Mouse (Mus musculus): ENCODE measurements around the gene Psmd8.
A peak's percentile ranks its signal among the peaks of the same experiment; 100 is the strongest.
"Not testable (repeated sequence)": the region's sequence is repeated elsewhere in the genome, so short reads cannot be mapped to it uniquely, and the experiment has no call there.

The Psmd8 gene

DNA sequence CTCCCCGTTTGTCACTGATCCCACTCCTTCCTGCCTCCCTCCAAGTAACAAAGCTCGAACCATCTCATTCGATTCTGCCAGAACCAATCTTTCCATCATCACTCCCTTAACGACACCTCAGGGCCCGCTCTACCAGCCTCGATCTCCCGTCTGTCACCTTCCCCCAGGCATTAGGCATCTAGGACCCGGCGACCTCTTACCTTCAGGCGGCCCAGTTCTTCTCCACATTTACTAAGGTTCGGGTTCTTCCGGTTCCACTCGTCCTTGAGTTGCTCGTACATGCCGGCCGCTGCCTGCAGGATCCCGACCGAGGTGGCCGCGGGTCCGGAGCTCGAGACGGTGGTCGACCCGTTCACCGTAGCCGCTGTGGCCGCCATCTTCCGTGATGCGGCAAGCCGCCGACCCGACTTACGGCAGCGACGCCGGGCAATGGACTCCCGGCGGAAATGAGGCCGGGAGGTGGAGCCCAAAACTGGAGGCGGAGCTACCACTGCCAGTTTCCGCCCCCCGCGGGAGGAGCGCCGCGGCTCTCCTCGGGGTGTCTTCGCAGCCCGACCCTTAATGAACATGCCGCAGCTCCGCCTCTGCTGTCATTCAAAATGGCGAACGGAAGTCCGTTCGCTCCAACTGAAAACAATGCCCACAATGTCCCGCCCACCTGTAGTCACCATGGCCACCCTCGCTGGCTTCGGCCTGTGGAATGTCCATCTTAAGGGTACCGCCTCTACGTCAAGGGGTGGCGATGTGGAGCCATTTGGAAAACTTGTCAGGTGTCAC lies at the start of gene Psmd8:
Psmd8 (minus strand) TSS at position 625 of the 777 bp plus-strand sequence.
- DNase-seq (ENCODE audit: low spot score in 2 of 2), result peak; percentile 94 to 95

DNA sequence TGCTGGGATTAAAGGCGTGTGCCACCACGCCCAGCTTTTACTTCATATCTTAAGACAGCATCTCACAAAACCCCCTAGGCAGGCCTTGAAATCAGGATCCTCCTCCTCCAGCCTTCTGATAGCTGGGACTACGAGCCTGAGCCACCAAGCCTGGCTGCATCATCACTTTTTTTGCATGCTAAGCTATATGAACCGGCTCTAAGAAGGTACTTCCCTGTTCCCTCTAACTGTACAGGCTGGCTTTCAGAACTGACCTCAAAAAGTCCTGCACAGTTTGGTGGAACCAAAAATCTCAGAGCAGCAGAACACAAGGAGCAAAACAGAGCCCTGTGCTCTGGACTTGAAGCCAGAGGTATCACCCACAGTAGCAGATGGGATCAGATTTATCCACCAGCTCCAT lies 47.7 kb upstream of the Psmd8 start:
- DNase-seq (ENCODE audit: low spot score in 2 of 2), result no peak

DNA sequence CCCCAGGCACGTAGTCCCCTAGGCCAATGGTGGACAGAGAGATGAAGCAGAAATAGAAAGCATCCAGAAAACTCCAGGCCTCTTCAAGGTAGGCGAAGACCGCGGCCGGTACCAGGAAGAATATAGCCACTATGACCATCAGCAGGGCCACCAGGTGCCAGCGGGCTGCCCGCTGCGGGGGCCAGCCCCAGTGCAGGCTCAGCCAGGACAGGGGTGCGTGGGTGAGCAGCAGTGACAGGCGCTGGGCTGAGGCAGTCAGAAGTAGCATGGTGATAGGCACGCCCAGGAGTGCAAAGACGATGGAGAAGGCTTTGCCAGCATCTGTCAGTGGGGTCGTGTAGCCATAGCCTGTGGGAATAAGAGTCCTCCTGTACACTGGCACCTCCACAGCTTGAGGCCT lies 45.0 kb upstream of the Psmd8 start:
- no peak for DNase-seq (ENCODE audit: low spot score in 2 of 2)

DNA sequence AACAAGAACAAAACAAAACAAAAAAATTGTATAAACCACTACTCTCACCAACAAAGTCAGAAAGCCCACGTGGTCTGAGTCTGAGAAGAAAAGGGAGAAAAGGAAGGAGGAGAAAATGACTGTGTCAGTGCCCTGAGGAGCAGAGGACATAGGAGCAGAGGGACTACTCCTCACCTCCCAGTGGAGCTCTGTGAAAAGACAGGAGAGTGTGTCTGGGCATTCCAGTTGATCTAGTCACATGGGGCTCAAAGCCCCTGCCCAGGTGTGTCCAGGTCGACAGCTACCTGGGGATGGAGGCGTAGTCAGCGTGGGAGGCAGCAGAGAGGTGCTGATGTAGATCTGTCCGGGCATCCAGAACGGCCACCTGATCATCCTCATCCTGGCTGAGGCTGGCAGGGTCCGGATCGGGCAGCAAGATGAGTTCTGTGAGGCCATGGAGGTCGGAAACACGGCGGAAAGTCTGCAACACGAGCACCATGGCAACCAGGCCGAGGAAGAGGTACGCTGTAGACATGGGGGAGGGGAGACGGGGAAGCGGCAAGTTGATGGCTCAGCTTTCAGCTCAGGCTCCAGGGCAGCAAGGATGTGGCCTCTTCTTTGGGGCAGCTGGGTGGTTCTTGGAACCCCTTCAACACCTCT lies 44.4 kb upstream of the Psmd8 start:
- DNase-seq (ENCODE audit: low spot score in 2 of 2), result no peak

DNA sequence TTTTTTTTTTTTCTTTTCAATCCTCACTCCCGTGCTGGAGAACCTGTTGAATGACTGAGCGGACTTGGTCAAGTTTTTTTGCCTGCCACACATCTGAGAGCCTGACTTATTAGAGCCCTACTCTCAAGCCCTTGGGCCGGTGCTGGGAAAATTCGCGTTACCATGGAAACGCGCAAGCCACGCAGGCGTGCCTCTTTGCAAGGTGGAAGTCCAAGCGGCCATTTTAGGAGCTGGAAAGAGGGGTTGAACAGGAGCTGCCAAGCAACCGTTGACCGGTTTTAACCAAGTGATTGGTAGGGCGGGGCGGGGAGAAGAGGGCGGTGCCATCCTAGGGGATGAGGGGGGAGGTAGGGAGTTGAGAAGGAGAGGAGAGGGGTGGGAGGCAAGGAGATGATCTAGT lies 34.3 kb upstream of the Psmd8 start:
- DNase-seq (ENCODE audit: low spot score in 2 of 2), result no peak

DNA sequence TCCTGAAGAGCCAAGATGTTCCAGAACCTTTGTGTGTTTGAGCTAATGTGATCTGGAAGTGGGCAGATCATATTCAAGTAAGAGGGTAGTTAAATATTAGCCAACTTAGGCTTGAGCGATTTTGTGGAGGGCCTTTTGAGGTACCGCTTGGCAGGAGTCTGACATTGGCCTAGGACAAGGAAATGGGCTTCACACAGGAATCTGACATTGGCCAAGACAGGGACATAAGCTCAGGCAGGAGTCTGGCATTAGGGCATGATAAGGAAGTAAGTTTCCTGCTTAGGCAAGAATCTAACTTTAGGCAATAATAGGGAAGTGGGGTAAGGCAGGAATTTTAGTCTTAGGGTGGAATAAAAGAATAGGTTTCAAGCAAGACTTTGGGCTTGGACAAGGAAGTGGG lies 33.7 kb upstream of the Psmd8 start:
- DNase-seq (ENCODE audit: low spot score in 2 of 2), result no peak

DNA sequence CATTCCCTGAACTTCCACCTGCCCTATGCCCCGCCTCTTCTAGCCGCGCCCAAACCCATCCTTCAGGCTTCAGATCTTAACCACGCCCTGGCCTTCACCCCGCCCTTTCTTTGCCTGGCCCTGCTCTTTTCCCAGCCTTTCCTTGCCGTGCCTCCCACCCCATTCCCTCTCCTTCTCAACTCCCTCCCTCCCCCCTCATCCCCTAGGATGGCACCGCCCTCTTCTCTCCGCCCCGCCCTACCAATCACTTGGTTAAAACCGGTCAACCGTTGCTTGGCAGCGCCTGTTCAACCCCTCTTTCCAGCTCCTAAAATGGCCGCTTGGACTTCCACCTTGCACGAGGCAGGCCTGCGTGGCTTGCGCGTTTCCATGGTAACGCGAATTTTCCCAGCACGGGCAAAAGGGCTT lies 33.2 kb upstream of the Psmd8 start, which contains the start of gene Catsperg1:
Catsperg1 (minus strand) TSS at position 361 of the 408 bp plus-strand sequence.
- no peak for DNase-seq (ENCODE audit: low spot score in 2 of 2)

DNA sequence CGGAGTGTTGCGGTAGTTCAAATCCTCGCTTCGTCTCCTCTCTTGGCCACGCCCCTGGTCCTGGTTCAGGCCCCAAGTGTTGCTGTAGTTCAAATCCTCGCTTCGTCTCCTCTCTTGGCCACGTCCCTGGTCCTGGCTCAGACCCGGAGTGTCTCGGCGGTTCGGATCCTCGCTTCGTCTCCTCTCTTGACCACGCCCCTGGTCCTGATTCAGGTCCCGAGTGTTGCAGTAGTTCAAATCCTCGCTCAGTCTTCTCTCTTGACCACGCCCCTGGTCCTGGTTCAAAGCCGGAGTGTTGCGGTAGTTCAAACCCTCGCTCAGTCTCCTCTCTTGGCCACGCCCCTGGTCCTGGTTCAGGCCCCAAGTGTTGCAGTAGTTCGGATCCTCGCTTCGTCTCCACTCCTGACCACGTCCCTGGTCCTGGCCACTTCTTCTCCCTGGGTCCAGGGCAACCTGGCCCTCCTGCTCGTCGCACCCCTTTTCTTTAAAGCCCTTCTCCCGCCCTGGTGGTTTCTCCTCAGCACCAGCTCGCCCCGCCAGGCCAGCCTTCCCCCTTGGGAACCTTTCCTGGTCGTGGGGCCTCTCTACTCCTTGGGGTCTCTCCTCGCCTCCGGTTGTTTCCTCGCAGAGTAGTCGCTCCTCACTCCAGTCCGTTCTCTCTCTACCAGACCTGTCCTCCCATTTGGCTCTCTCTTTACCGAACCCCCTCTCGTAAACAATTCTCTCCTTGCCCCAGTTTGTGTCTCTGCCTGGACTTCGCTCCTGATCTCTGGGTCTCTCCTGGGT lies 32.5 kb upstream of the Psmd8 start:
- DNase-seq (ENCODE audit: low spot score in 2 of 2), result not testable (repeated sequence)

DNA sequence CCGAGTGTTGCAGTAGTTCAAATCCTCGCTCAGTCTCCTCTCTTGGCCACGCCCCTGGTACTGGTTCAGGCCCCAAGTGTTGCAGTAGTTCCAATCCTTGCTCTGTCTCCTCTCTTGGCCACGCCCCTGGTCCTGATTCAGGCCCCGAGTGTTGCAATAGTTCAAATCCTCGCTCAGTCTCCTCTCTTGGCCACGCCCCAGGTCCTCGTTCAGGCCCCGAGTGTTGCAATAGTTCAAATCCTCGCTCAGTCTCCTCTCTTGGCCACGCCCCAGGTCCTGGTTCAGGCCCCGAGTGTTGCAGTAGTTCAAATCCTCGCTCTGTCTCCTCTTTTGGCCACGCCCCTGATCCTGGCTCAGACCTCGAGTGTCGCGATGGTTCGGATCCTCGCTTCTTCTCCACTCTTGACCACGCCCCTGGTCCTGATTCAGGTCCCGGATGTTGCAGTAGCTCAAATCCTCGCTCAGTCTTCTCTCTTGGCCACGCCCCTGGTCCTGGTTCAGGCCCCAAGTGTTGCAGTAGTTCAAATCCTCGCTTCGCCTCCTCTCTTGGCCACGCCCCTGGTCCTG lies 31.8 kb upstream of the Psmd8 start:
- no peak for DNase-seq (ENCODE audit: low spot score in 2 of 2)

DNA sequence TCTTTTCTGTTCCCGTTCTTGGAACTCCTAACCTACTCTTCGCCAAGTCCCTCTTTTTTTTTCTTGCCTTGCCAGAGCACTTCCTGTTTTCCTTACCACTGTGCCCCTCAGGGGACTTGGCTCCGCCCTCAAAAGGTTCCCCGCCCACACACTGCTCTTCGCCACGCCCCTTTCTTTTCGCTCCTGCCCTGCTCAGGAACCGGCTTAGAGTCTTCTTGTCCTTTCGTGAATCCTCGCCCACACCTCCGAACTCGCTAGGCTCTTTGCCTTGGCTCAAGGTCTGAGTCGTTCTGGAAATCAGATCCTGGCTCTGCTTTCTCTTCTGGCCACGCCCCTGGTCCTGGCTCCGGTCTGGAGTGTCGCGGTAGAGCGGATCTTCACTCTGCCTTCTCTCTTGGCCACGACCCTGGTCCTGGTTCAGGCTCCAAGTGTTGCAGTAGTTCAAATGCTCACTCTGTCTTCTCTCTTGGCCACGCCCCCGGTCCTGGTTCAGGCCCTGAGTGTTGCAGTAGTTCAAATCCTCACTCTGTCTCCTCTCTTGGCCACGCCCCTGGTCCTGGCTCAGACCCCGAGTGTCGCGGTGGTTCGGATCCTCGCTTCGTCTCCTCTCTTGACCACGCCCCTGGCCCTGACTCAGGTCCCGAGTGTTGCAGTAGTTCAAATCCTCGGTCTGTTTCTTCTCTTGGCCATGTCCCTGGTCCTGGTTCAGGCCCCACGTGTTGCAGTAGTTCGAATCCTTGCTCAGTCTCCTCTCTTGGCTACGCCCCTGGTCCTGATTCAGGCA lies 31.1 kb upstream of the Psmd8 start:
- no peak for DNase-seq (ENCODE audit: low spot score in 2 of 2)

DNA sequence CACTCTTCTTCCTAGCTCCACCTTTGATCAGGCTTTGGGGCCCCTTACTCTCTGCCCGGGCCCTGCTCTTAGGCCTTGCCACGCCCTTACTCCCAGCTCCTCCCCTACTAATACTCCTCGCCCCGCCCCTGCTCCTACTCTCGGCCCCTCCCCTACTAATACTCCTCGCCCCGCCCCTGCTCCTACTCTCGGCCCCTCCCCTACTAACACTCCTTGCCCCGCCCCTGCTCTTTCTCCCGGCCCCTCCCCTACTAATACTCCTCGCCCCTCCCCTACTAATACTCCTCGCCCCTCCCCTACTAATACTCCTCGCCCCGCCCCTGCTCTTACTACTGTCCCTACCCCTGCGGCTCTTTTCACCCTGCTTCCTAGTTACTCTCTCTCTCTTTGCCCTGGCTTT lies 30.5 kb upstream of the Psmd8 start:
- DNase-seq (ENCODE audit: low spot score in 2 of 2), result not testable (repeated sequence)

DNA sequence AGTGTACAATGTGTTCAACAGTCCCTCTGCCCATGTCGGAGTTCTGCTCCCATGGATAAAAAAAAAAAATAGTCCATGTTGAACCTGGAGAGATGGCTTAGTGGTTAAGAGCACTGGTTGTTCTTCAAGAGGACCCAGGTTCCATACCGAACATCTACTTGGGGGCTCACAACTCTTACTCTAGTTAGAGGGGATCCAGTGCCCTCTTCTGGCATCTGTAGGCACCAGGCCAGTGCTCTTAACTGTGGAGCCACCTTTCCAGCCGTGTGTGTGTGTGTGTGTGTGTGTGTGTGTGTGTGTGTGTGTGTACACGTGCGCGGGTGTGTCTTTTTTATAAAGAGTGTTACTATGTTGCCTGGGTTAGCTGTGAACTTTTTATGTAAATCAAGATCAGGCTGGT lies 22.1 kb upstream of the Psmd8 start:
- DNase-seq (ENCODE audit: low spot score in 2 of 2), result no peak

DNA sequence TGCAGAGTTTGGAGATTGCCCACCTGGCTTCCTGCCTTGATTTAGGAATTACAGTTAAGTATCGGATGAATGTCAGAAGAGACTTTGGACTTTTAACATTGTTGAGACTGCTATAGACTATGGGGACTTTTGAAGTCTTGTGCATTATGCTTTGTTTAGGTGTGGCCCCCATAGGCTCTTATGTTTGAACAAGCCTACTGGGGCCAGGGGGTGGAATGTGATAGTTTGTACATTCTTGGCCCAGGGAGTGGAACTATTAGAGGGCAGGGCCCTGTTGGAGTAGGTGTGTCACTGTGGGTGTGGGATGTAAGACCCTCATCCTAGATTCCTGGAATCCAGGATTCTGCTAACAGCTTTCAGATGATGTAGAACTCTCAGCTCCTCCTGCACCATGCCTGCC lies 13.7 kb upstream of the Psmd8 start:
- not testable (repeated sequence) for DNase-seq (ENCODE audit: low spot score in 2 of 2)

DNA sequence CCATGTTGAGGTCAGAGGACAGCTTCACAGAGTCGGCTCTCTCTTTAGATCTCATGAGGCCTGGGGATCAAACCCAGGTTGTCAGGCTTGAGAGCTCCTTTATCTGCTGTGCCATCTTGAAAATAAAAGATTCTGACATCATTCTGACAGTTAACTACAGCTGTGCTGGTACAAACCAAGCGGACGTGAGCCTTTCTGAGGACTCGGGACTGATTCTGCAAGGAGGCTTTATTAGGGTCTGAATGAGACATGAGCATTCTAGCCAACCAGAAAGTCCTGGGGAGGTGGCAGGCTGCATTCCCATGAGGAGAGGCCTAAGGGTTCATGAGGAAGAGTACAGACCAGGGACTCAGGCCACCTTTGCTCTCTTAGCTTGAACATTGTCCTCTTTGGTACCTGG lies 822 bp upstream of the Psmd8 start:
- DNase-seq (ENCODE audit: low spot score in 2 of 2), result not testable (repeated sequence)

DNA sequence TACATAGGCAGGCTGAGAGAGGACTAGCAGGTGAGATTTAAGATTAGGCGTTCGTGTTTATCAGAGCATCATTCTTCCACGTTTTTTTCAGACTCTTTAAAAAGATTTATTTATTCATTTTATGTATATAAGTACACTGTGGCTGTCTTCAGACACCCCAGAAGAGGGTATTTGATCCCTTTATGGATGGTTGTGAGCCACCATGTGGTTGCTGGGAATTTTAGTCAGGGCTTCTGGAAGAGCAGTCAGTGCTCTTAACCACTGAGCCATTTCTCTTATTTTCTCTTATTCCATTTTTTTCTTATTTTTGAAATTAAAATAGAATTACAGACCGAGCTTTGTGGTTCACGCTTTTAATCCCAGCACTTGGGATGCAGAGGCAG lies 344 bp upstream of the Psmd8 start:
- DNase-seq (ENCODE audit: low spot score in 2 of 2), result no peak

DNA sequence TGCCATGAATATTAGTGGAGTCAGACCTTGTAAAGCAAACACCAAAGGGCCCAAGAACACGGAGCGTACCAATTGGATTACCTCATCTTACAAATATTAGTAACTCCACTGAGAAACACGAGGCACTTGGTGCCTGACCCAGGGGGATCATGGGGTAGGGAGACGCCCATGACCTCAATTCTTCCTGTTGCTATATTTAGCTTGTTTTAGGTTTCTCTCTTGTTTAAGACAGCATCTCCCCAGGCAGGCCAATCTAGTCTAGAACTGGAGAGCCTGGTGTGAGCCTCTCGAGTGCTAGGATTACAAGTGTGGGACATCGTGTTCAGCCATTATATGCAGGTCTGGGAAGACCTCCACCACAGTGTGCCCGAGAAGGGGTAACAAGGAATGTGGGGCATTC lies 1.2 kb downstream of the Psmd8 start:
- DNase-seq (ENCODE audit: low spot score in 2 of 2), result no peak

DNA sequence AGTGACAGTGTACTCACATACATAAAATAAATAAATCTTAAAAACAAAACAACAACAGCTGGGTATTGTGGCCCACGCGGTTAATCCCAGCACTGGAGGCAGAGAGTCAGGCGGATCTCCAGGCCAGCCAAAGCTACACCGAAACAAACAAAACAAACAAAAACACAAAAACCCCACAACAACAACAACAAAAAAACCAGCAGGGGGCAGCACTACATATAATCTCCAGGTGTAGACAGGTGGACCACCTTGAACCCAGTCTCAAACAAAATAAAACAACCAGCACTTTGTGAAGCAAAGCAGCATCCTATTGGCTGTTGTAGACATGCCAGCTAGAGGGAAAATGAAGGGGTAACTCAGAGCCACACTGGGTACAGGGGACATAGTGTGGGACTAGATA lies 2.4 kb downstream of the Psmd8 start:
- DNase-seq (ENCODE audit: low spot score in 2 of 2), result no peak

DNA sequence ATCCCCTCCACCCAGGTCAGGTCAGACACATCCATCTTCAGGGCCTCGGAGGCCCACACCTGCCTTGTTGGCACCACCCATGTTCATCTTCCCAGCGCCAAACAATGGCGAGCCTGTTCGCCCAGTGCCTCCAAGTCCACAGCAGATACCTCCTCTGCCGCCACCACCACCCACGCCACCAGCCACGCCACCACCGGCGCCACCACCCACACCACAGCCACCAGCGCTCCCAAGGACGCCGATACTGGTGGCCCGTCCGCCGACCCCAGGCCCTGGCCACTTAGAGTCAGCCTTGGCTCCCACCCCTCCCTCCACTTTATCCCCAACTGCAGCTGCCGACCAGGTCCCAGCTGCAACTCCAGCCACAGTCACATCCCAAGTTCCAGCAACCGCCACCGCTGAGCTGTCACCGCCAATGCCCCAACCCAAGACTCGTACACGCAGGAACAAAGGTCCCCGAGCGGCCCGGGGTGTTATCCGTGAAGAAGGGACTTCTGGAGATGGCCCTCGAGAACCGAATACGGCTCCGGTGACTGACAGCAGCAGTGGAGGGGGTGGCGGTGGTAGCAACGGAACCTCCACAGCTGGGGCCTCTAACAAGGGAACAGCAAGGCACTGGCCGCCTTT lies 8.0 kb downstream of the Psmd8 start:
- no peak for DNase-seq (ENCODE audit: low spot score in 2 of 2)

DNA sequence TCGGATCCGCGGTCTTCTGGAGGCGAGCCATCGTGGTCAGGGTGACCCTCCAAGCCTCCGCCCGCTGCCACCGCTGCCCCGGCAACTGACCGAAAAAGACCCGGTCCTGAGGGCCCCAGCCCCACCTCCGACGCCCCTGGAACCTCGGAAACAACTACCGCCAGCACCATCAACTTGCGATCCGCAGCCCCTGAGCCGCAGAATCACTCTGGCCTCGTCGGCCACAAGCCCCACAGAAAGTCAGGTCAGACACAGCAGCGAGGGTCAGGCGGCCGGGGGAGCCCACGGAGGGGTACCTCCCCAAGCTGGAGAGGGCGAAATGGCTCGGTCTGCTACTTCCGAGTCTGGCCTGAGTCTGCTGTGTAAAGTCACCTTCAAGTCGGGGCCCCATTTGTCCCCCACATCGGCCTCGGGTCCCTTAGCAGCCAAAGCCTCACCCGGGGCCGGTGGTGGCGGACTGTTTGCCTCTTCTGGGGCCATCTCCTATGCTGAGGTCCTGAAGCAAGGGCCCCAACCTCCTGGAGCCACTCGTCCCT lies 8.9 kb downstream of the Psmd8 start:
- DNase-seq (ENCODE audit: low spot score in 2 of 2), result no peak

DNA sequence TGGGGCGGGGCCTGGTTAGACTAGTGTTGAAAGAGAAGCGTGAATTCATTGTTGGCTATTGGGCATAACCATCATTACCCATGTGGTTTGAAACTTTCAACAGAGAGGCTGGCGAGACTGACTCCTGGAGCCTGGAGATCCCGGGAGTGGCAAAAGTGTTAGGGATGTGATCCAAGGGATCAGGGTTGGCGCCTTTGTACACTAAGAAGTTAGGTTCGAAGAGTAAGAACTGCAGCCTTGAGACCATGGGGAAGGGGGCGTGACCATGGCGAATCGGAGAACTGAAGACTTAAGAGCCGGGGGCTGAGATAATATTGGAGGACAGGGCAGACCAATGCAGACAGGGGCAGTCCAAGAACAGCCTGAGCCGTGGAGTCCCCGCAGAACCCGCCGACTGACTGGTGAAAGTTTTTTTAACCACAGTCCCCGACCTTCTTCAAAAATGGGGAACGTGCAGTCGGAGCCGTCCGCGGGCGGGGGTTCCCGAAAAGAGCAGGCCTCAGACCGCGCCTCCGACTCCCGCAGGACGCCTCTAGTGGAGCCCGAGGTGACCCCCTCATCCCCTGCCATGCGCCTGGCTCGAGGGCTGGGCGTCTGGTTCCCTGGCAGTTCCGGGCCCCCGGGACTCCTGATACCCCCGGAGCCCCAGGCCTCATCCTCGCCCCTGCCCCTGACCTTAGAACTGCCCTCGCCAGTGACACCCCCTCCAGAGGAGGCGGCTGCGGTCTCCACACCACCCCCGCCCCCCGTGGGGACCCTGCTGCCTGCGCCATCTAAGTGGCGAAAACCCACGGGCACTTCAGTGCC lies 9.5 kb downstream of the Psmd8 start:
- DNase-seq (ENCODE audit: low spot score in 2 of 2), result no peak
